Mouse (Mus musculus) hindbrain, embryonic 12.5 days (tissue): ENCODE data around the gene a. TPM values are rescaled to one million over a fixed set of nuclear protein-coding genes. Genes with fewer than 3 reads are reported as not detected.

Experiments used
- ATAC-seq: fragments of 200-750 bp; cut with Nextera tagmentation; 2 replicates; pipeline ENCODE4 v1.8.0; 2017; ENCODE audit warnings: moderate TSS enrichment; ENCODE audit not compliant: low FRiP score
- H3K27ac ChIP-seq: fragments of 300-500 bp; sonication (generic); 2 replicates; pipeline ENCODE4 v1.5.1; 2016; ENCODE audit warnings: mild to moderate bottlenecking
- H3K27me3 ChIP-seq: fragments of 300-500 bp; sonication (generic); 2 replicates; pipeline ENCODE4 v1.6.1; 2016; ENCODE audit warnings: mild to moderate bottlenecking
- H3K36me3 ChIP-seq: fragments of 300-500 bp; sonication (generic); 2 replicates; pipeline ENCODE4 v1.6.1; 2016; ENCODE audit warnings: mild to moderate bottlenecking
- H3K4me1 ChIP-seq: fragments of 300-500 bp; sonication (generic); 2 replicates; pipeline ENCODE4 v1.6.1; 2016
- H3K4me2 ChIP-seq: fragments of 300-500 bp; sonication (generic); replicated peaks from 2 replicates; pipeline ENCODE4 v1.6.1; 2016; ENCODE audit warnings: mild to moderate bottlenecking
- H3K4me3 ChIP-seq: fragments of 300-500 bp; sonication (generic); 2 replicates; pipeline ENCODE4 v1.5.1; 2016; ENCODE audit warnings: mild to moderate bottlenecking
- H3K9ac ChIP-seq: fragments of 300-500 bp; sonication (generic); 2 replicates; pipeline ENCODE4 v1.6.1; 2016; ENCODE audit warnings: mild to moderate bottlenecking, moderate library complexity
- H3K9me3 ChIP-seq: fragments of 300-500 bp; sonication (generic); replicated peaks from 2 replicates; pipeline ENCODE4 v1.6.1; 2016; ENCODE audit warnings: mild to moderate bottlenecking
- WGBS: fragments of 180-500 bp; shearing (Covaris S2); methylation state at CpG from one replicate; pipeline ENCODE4 v1.1.7; 2016; 5-methylcytosine and 5-hydroxymethylcytosine counted together
- polyA plus RNA-seq: library from polyadenylated mRNA; unstranded; fragments of >200 nt; fragmentation: Nextera tagmentation; extraction: Ambion mirVana; gene quantifications from 2 replicates; pipeline ENCODE4 v1.2.1, GENCODE M21; 2016

Gene a
- polyA plus RNA-seq, 1 experiment from 2014 or later, result 3.0 TPM

DNA sequence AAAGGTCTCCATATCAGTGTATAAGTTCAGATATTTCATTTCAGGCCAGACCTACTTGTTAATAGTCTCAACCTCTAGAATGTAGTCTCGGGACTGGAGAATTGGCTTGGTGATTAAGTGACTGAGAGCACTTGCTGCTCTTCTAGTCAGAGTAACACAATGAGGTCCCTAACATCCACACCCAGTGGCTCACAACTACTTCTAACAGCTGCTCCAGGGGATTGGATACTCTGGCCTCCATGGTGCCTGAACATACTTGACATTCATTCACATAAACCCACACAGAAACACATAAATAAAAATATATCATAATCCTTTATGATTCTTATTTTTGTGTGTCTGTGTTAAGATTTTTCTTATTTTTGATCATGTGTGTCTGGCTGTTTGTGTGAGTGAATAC is 27.4 kb downstream of the a start:
- 71% methylated on average over 1 of the region's 1 CpGs for WGBS
- Histone ChIP-seq H3K4me3 (no peak overlapping the region), H3K9me3 (no peaks in the 10 kb centered on the region), H3K4me1 (peaks cover 13% of the 10 kb centered on the region), H3K4me2 (no peak overlapping the region), H3K36me3 (no peaks in the 10 kb centered on the region), H3K9ac (no peak overlapping the region), H3K27ac (no peak overlapping the region), H3K27me3 (no peaks in the 10 kb centered on the region)
- ATAC-seq, result no peak

DNA sequence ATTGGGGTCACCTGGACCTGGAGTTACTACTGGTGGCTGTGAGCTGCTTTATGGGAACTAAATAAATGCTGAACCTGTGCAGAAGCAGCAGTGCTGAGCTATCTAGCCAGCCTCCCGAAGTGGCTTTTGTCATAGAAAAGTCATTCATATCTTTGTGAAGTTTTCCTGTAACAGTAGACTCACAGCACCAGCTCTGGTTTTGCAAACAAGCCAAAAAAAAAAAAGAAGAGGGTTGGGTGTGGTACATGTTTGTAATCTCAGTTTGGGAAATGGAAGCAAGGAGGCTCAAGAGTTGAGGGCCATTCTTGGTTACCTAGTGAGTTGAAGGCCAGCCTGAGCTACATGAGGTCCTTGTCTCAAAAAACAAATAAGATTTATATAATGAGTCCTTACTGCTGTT is 29.1 kb downstream of the a start:
- no peak overlapping the region for H3K4me3 ChIP-seq
- H3K27me3 ChIP-seq, result no peaks in the 10 kb centered on the region
- no peaks in the 10 kb centered on the region for H3K36me3 ChIP-seq
- H3K27ac ChIP-seq, result no peak overlapping the region
- H3K4me1 ChIP-seq, result peaks cover 13% of the 10 kb centered on the region
- H3K9ac ChIP-seq, result no peak overlapping the region
- H3K9me3 ChIP-seq, result no peaks in the 10 kb centered on the region
- ATAC-seq, result no peak
- WGBS, result 93% methylated on average over 1 of the region's 1 CpGs
- H3K4me2 ChIP-seq, result no peak overlapping the region

DNA sequence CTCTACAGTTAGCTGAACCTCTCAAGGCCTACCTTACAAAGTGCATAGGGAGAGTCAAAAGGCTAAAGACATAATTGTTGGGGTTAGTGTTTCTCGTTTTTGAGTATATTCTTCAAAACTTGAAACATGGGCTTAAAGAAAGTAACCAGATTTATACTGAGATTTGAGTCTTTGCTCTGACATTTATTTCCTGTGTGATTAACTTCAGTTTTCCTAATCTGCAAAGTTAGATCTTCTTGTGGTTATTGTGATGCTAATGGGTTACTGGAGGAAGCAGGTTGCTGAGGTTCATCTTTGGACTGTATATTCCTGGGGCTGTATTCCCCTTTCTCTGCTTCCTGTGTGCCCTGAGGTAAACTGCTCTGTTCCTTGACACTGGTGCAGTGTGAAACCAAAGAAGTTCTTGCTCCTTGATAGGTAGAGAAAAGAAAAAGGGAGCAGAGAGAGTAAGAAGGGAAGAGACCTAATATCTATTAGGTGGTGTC is 34.9 kb downstream of the a start:
- Histone ChIP-seq H3K36me3 (no peaks in the 10 kb centered on the region), H3K4me1 (0 out of 2 replicates have a peak, but pooled peaks cover 2% of the 10 kb centered on the region), H3K4me3 (no peak overlapping the region), H3K9me3 (no peaks in the 10 kb centered on the region), H3K27ac (no peak overlapping the region), H3K9ac (no peak overlapping the region), H3K4me2 (no peak overlapping the region), H3K27me3 (no peaks in the 10 kb centered on the region)
- WGBS, result 87% methylated on average over 1 of the region's 1 CpGs
- no peak for ATAC-seq

DNA sequence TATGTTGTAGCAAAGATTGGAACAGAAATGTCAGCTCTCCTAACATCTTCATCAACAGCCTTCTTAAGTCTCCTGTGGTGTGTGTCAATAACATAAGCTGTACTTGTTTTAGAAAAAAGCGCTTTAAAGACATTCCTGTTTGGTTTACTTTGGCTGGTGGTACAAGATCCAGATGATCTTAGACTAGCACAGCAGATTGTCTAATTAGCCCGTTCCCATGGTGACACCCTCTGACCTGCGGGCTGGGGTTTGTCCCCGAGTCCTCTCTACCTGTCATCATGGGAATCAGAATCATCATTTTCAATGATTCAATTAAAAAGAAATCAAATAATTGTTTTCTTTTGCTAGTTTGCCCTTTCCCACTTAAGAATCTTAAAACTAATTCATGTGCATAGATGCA is 36.3 kb downstream of the a start:
- H3K4me2 ChIP-seq, result no peak overlapping the region
- WGBS, result 71% methylated on average over 4 of the region's 4 CpGs
- no peak overlapping the region for H3K4me3 ChIP-seq
- no peaks in the 10 kb centered on the region for H3K36me3 ChIP-seq
- H3K9ac ChIP-seq, result no peak overlapping the region
- H3K27ac ChIP-seq, result no peak overlapping the region
- H3K4me1 ChIP-seq, result peaks cover 5% of the 10 kb centered on the region
- H3K27me3 ChIP-seq, result no peaks in the 10 kb centered on the region
- H3K9me3 ChIP-seq, result no peaks in the 10 kb centered on the region
- no peak for ATAC-seq

DNA sequence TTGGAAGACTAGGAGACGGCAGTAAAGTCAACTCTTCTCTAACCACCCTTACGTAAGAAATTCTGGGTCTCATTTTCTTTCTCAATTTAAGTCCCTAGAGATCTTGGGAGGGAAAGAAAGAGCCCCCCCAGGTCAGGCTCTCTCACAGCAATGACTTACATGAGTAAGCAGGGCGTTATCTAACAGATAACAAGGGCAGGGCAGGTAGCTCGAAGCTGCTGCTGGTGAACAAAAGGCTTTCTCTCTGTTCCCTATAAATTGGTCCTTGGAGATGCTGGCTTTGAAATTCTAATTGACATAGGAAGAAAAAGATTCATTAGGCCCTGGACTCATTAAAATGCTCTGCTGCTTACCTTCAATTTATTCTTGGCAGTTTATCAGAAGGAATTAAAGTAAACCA is 41.3 kb downstream of the a start:
- Histone ChIP-seq H3K4me2 (no peak overlapping the region), H3K36me3 (no peaks in the 10 kb centered on the region), H3K4me1 (peaks cover 6% of the 10 kb centered on the region), H3K9ac (no peak overlapping the region), H3K4me3 (no peak overlapping the region), H3K27ac (no peak overlapping the region), H3K9me3 (0 out of 2 replicates have a peak, but pooled peaks cover 6% of the 10 kb centered on the region), H3K27me3 (no peaks in the 10 kb centered on the region)
- ATAC-seq, result no peak
- WGBS, result 65% methylated on average over 4 of the region's 4 CpGs

DNA sequence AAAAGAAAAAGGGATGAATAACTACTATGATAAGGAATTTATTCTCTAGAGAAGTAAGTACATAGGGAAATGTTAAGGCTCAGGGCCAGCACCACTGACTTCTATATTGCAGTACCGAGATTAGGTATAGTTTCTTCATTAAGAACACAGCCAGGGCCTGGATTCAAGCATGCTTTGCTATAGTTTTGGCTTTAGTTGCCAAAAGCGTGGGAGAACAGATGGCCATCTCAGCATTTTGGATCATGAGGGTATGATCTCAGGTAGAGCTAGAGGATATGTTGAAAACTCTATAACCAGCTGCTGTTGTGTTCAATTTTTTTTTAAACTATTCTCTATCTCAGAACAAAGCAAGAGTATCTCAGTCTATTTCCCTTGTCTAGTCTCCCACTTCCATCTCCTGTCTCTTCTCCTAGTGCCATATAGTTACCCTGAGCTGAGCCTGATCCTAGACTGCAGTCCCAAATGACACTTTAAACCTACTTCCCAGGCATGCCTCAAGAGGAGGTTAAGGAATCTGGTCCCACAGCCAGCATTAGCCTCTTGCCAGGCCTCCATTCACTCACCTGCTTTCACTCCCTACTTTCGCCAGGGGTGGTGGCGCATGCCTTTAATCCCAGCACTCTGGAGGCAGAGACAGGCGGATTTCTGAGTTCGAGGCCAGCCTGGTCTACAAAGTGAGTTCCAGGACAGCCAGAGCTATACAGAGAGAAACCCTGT is 43.1 kb downstream of the a start:
- ATAC-seq, result no peak
- WGBS, result 97% methylated on average over 6 of the region's 6 CpGs

DNA sequence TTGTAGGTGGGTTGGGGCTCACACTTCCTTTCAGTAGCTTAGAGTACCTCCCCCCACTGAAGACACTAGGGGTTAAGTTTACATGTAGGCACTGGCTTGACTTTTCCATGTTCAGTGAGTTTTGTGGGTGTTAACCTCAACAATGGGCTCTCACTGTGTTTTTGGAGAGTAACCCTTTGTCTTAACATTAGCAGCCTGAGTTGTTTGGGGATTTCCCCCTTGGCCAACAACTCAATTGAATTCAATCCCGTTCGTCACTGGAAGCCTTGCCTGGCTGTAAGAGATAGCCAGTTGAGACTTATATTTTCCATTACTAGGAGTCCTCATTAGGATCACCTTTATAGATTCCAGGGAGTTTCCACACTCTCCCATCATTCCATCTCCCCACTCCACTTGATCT is 45.3 kb downstream of the a start:
- 94% methylated on average over 2 of the region's 2 CpGs for WGBS
- H3K4me1 ChIP-seq, result peaks cover 4% of the 10 kb centered on the region
- H3K9me3 ChIP-seq, result peaks cover 20% of the 10 kb centered on the region; the same call in 1 of the 2 replicates
- H3K36me3 ChIP-seq, result peaks cover 5% of the 10 kb centered on the region; the same call in 1 of the 2 replicates
- no peak overlapping the region for H3K27ac ChIP-seq
- no peak overlapping the region for H3K9ac ChIP-seq
- H3K27me3 ChIP-seq, result no peaks in the 10 kb centered on the region
- H3K4me3 ChIP-seq, result no peak overlapping the region
- ATAC-seq, result no peak
- no peak overlapping the region for H3K4me2 ChIP-seq

More for the DNA sequence above, 43.1 kb downstream of the a start:
- Histone ChIP-seq H3K36me3 (peaks cover 5% of the 10 kb centered on the region; the same call in 1 of the 2 replicates), H3K9ac (no peak overlapping the region), H3K4me3 (no peak overlapping the region), H3K4me1 (peaks cover 6% of the 10 kb centered on the region), H3K27ac (no peak overlapping the region), H3K4me2 (no peak overlapping the region), H3K9me3 (peaks cover 13% of the 10 kb centered on the region; the same call in 1 of the 2 replicates), H3K27me3 (no peaks in the 10 kb centered on the region)

DNA sequence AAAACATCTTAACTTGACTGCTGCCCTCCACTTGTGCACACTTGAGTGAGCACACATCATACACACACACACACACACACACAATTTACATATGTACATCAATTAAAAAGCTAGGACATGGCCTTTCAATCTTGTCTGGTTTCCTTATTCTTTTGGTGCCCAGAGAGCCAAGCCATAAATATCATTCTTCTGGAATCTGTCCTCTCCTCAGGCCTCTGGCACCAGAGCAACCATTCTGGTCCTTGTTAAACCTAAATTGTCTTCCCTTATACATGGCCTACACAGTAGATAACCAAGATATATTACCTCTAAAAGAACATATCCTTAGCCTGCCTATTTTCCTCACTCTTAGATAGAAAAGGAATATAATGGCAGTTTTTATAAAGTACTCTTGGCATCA is 56.9 kb downstream of the a start:
- no peak for ATAC-seq
- no peaks in the 10 kb centered on the region for H3K36me3 ChIP-seq
- no peak overlapping the region for H3K9ac ChIP-seq
- no peaks in the 10 kb centered on the region for H3K27me3 ChIP-seq
- no peak overlapping the region for H3K4me2 ChIP-seq
- no peaks in the 10 kb centered on the region for H3K4me1 ChIP-seq
- H3K9me3 ChIP-seq, result no peaks in the 10 kb centered on the region
- no peak overlapping the region; the same call in 1 of the 2 replicates for H3K27ac ChIP-seq
- H3K4me3 ChIP-seq, result no peak overlapping the region

DNA sequence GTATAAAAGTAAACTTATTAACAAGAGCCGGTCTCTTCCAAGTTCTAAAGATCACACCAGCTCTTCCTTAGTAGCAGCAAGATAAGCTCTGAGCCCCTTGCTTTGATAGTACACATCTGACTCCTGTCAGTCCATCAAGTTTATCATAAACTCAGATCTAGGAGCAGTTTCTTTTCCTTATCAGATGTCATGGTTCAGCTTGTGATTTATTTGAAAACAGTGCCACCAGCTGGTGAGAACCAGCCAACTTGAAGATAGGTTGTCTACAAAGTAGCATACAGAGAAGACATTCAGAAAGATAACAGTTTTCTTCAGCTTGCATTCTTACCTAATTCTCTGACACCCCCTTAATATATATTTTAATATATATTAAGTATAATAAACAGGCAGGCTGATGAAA is 64.2 kb downstream of the a start:
- ATAC-seq, result no peak
- H3K36me3 ChIP-seq, result peaks cover 28% of the 10 kb centered on the region
- WGBS, result 90% methylated on average over 1 of the region's 1 CpGs
- no peak overlapping the region for H3K4me3 ChIP-seq
- H3K27me3 ChIP-seq, result no peaks in the 10 kb centered on the region
- no peak overlapping the region for H3K27ac ChIP-seq
- H3K9ac ChIP-seq, result no peak overlapping the region
- no peaks in the 10 kb centered on the region for H3K9me3 ChIP-seq
- H3K4me2 ChIP-seq, result no peak overlapping the region
- H3K4me1 ChIP-seq, result 0 out of 2 replicates have a peak, but pooled peaks cover 6% of the 10 kb centered on the region

DNA sequence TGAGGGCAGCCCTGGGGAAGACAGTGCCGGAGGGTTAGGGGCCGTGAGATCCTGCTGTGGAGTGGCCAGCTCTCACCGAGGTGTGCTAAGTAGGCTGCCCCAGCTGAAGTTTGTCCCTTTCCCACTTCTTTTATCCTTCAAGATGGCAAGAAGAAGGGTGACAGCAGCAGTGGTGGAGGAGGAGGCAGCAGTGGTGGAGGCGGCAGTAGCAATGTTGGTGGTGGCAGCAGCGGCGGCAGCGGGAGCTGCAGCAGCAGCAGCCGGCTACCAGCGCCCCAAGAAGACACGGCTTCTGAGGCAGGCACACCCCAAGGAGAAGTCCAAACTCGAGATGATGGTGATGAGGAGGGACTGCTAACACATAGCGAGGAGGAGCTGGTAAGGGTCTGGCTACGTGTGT is 72.5 kb downstream of the a start:
- Histone ChIP-seq H3K4me3 (no peak overlapping the region), H3K9ac (no peak overlapping the region), H3K4me2 (no peak overlapping the region), H3K36me3 (peaks cover 79% of the 10 kb centered on the region), H3K9me3 (no peaks in the 10 kb centered on the region), H3K27me3 (no peaks in the 10 kb centered on the region), H3K4me1 (no peaks in the 10 kb centered on the region), H3K27ac (no peak overlapping the region)
- ATAC-seq, result no peak
- WGBS, result 94% methylated on average over 13 of the region's 13 CpGs

DNA sequence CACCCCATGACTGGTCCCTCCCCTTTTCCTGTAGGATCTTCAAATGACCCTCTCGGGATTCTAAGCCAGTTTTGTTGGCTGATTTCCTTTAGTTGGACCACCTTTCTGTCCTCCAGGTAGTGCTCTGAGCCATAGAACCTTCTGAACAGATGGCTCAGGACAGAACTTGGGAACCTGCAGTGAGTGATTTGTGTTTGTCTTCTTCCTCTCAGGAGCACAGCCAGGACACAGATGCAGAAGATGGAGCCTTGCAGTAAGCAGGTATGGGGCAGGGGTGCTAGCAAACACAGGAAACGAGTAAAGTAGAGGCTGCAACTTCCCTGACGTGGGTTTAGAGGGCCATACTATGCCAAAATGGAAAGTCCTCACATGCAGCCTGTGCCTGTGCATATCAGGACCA is 74.5 kb downstream of the a start:
- Histone ChIP-seq H3K4me2 (no peak overlapping the region), H3K4me1 (no peaks in the 10 kb centered on the region), H3K4me3 (no peak overlapping the region), H3K27me3 (no peaks in the 10 kb centered on the region), H3K27ac (no peak overlapping the region), H3K36me3 (peaks cover 85% of the 10 kb centered on the region), H3K9me3 (no peaks in the 10 kb centered on the region), H3K9ac (no peak overlapping the region)
- ATAC-seq, result no peak
- 78% methylated on average over 3 of the region's 3 CpGs for WGBS

DNA sequence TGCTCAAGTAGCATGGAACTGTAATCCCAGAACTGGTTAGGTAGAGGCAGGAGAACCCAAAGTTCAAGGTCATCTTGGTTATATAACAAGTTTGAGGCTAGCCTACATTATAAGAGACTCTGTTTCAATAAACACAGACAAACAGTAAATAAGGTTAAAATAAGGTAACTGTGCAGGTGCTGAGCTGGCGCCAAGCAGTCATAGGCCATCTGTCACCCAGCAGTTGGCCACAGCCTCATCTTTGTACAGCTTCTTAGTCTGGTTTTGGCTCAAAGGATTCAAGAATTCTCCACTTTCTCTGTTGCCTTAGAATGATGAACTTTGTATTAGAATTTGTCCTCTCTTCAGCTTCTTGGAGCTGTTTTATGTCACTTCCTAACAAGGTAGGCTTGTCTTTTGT is 76.9 kb downstream of the a start:
- WGBS, result 95% methylated on average over 1 of the region's 1 CpGs
- H3K27ac ChIP-seq, result no peak overlapping the region
- peaks cover 86% of the 10 kb centered on the region for H3K36me3 ChIP-seq
- H3K4me3 ChIP-seq, result no peak overlapping the region
- no peak overlapping the region for H3K4me2 ChIP-seq
- no peak for ATAC-seq
- no peak overlapping the region for H3K9ac ChIP-seq
- no peaks in the 10 kb centered on the region for H3K9me3 ChIP-seq
- H3K27me3 ChIP-seq, result no peaks in the 10 kb centered on the region
- H3K4me1 ChIP-seq, result no peaks in the 10 kb centered on the region

DNA sequence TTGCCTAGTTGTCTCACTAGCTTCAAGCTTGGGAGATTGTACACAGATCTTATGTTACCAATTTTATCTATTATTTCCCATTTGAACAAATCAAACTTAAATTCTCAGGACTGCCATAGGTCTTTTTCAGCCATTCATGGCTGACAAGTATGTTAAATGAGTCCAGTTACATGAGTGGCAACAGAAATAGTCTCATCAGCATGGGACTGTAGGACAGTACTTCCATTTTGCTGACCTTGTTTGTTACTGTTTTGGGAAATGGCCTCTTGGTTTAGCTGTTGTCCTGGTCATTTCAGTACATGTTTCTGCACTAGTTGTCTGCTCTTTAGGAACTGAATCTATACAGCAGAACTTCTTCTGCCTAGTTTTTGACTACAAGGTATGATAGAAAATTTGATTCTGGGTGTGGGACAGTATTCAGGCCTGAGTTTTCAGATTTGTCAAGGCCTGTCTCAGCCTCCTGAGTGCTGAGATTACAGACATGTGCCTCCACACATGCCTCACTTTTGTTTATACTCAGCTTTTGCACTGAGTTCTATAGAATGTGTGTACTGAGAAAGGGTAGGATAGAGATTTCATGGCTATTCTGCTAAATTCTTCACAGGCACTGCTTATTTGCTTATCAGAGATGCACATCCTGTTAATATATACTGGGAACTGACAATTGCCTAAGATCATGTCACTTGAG is 78.9 kb downstream of the a start:
- peaks cover 80% of the 10 kb centered on the region for H3K36me3 ChIP-seq

More for the DNA sequence above, 78.9 kb downstream of the a start:
- no peak overlapping the region for H3K27ac ChIP-seq
- H3K27me3 ChIP-seq, result no peaks in the 10 kb centered on the region
- H3K4me2 ChIP-seq, result no peak overlapping the region
- no peaks in the 10 kb centered on the region for H3K9me3 ChIP-seq
- no peak overlapping the region for H3K9ac ChIP-seq
- ATAC-seq, result no peak
- H3K4me3 ChIP-seq, result no peak overlapping the region
- no peaks in the 10 kb centered on the region for H3K4me1 ChIP-seq
